Mouse (Mus musculus): Measurements from ENCODE around the gene Siah1a.

The Siah1a gene

GRCm38 (mm10) chr8:86744313-86745220 lies 1.2 kb downstream of the Siah1a start:
- peak; percentile 59 for DNase-seq

GRCm38 (mm10) chr8:86742605-86743345 lies 3.0 kb downstream of the Siah1a start:
- no peak for DNase-seq

- DNase-seq, result no peak
Measured at GRCm38 (mm10) chr8:86741627-86742026, 4.1 kb downstream of the Siah1a start.

- DNase-seq, result no peak
Measured at GRCm38 (mm10) chr8:86740899-86741298, 4.8 kb downstream of the Siah1a start.

DNA sequence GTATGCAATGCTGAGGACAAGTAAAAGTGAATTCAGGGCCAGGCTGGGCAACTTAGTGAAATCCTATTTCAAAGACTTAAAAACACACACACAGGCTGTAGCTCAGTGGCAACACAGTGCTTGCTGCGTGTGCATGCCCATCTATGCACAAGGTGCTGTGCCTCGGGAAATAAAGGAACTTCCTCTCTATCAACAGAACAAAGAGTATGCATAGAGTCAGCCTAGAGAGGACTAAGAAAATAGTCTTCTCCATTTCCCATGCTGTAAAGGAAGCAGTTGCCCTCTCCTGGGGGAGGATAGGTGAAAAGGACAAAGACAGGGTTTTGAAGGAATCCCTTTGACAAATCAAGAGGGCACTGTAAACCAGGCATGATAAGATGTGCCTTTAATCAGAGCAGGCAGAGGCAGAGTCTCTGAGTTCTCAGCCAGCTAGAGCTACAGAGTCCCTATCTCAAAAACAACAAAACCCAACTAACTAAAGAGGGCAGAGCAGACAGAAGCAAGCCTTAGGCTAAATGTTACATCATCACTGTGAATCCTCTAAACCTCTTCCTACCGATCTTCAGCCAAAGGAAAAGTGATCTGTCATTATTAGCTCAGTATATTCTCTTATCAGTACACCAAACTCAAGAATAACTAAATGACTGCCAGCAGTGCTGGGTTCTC lies 10.2 kb downstream of the Siah1a start:
- no peak for DNase-seq

- DNase-seq, result no peak
Measured at GRCm38 (mm10) chr8:86734954-86735353, 10.8 kb downstream of the Siah1a start.

DNA sequence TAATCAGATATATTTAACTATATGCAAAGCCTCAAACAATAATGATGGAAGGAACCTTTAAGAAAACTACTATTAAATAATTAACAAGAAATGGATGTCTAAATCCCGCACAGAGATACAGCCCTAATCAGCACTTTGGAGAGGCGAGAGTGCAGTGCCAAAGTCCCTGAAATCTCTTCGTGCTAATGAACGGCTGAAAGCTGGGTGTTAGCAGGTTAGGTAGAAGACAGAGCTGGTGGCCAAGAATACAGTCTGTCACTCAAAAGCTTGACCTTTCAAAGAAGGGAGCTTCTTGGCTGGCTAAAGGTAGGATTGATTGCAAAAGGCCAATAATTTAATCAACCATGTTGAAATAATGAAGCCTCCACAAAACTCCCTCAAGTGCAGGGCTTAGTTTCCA lies 11.6 kb downstream of the Siah1a start:
- DNase-seq, result no peak

- DNase-seq, result no peak
Measured at GRCm38 (mm10) chr8:86730860-86731259, 14.9 kb downstream of the Siah1a start.

GRCm38 (mm10) chr8:86730303-86730702 lies 15.4 kb downstream of the Siah1a start:
- no peak for DNase-seq

GRCm38 (mm10) chr8:86728224-86728950 lies 17.3 kb downstream of the Siah1a start:
- DNase-seq, result no peak

DNA sequence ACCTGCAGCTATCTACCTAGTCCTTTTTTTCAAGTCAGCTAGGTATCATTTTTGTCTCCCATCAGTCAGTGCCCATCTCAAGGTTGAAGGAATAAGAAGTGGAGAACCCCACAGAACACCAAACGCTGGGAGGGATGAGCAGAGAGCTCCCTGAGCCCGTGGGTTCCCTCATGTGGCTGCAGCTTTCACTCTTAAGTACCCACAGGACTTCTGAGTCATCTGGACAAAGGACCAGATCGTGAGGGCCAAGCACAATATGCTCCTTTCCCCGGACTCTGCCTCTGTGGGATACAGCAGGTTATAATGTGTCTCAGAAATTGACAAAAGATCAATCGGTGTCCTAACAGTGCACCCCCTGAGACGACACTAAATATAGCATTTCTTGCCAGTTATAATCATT lies 18.8 kb downstream of the Siah1a start:
- no peak for DNase-seq

DNA sequence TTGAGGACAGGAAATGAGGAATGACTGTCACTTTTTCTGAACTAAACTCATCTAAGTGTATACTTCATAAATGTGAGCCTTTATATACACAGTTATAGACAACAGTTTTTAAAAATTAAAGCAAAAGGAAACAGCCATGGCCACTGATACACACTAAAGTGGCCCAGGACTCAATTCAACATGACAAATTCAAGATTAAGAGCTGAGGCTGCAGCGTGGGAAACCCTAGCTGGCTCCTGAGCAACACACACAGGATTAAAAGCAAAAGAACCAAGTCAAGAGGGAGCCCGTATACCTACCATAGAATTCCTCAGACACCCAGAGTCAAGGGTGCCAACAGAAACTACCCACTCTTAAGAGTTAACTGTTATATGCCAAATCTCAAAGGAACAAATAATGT lies 24.2 kb downstream of the Siah1a start:
- no peak for DNase-seq

- no peak for DNase-seq
Measured at GRCm38 (mm10) chr8:86720756-86721459, 24.8 kb downstream of the Siah1a start.

DNA sequence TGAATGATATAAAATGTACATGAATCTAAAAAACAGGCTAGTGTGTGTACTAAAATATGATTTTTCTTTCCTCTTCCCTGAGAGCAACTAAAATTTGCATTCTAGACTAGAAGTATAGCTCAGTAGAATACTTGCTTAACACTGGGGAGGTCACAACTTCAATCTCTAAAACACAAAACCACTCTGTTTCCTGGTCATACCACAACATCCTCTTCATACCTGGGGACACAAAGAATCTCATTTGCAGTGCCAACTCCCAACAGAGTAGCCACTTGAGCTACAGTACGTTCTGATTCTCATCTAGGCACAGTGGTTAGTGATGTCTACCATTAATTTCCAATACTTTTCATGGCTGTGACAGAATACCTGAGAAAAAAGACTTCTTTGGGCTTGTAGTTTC lies 26.4 kb downstream of the Siah1a start:
- DNase-seq, result no peak

DNA sequence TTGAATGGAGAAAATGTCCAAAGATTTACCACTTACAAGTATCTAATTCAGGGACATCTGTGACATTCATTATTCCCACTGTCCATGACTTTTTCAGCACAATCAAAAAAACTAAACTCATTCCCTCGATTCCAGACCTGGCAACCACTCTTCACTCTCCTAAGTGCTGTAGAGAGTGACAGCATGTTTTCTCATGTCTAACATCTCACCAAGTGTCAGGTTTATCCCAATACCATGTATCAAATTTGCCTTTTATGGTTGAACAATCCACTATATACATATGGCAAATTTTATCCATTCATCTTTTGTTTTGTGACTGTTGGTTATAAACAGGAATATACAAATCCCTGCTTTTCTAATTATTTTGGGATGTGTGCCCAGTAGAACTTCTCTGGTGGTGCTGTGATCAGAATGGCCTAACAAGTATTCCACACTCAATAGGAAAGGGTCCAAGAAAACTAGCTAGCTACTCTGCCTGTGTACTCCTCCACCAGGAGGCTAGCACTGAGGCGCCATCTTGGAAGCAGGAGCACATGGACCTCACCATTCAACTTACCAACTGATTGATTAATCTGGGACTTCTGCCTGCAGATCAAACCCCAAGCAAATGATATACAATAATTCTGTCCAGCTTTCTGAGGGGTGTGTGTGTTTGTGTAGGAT lies 27.3 kb downstream of the Siah1a start:
- no peak for DNase-seq

DNA sequence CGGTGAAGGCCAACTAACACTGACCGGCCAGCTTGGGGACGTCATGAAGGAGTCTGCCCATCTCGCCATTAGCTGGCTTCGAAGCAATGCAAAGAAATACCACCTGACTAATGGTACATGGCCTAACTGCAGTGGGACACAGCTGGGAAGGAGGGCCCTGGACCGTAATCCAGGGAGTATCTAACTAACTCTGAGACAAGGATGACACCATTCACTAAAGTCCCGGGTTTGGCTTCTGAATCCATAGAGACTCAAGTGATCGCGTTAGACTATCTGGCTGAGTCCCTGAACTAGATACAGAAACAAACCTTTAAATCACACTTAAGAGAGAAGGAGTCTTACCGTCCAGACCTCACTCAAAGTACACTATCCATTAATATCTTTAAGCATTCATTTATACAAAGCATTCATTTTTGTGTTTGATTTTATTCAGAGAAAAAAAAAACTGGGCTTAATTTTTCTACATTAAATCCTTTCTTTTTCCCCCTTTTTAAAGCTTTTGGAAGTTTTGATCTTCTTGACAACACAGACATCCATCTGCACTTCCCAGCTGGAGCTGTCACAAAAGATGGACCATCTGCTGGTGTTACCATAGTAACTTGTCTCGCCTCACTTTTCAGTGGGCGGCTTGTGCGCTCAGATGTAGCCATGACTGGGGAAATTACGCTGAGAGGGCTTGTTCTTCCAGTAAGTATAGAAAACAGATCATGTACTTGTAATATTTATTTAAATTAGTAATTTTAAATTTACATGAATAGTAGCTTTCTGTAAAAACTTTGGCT lies 32.1 kb downstream of the Siah1a start:
- DNase-seq, result no peak

- no peak for DNase-seq
Measured at GRCm38 (mm10) chr8:86712594-86712993, 33.1 kb downstream of the Siah1a start.

DNA sequence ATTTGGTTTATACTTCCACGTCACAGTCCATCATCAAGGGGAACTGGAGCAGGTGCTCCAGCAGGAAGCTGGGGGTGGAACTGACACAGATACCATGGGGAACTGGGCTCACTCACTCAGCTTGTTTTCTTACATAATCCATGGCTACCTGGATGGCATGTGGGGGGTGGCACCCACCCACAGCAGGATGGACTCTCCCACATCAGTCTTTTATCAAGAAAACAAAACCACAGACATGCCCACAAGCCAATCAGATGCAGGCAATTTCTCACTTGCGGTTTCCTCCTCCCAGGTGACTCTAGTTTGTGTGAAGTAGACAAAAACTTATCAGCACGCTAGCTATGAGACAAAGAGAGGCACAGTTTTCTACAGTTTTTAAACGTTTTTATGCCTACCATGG lies 37.9 kb downstream of the Siah1a start:
- peak; percentile 67 for DNase-seq

DNA sequence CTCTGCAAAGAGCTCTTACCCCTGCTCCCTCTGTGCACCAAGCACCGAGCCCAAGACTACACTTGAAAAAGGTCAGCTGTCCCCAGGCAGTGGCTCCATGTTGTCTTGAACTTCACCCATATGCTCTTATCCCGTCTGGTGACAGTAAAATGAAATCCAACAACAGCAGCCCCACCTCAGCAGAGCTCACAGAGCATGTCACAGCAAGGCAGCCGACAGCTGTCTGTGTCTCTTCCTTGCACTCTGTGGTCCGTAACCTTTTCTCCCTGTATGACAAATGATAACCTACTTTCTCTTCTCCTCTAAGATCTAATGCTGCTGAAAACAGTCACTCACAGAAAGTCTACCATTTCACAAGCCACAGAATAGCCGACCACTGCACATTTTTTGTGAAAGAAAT lies 39.0 kb downstream of the Siah1a start:
- no peak for DNase-seq

GRCm38 (mm10) chr8:86705317-86705716 lies 40.4 kb downstream of the Siah1a start:
- DNase-seq, result no peak

DNA sequence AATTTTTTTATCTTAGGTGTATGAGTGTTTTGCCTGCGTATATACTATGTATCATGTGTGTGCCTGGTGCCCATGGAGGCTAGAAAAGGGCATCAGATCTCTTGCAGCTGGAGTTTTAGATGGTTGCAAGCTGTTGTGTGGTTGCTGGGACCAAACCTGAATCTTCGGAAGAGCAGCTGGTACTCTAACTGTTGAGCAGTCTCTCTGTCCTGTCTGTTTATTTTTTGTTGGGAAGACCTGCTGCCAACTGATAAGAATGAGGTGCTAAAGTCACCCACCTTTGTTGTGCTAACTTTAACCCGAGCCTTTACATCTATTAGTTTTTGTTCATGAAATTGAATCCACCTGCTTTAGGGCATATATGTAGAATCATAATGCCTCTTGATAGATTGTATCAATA lies 43.3 kb downstream of the Siah1a start:
- no peak for DNase-seq
